Mouse (Mus musculus) liver, postnatal 0 days (tissue): ENCODE measurements around the gene Nepro. TPM values are rescaled to one million over a fixed set of nuclear protein-coding genes. Genes with fewer than 3 reads are reported as not detected.
A peak's percentile ranks its signal among the peaks of the same experiment; 100 is the strongest.

Experiments used
- ATAC-seq: fragments of 200-750 bp; cut with Nextera tagmentation; 2 replicates; pipeline ENCODE4 v1.8.0; 2017; ENCODE audit warnings: mild to moderate bottlenecking, moderate library complexity
- DNase-seq: peaks from one replicate; pipeline ENCODE4 v3.0.0-alpha.2; 2016
- H3K27ac ChIP-seq: fragments of 300-500 bp; sonication (generic); 2 replicates; pipeline ENCODE4 v1.5.1; 2014; ENCODE audit warnings: antibody characterized with exemption, moderate library complexity, mild to moderate bottlenecking, low read depth
- H3K27me3 ChIP-seq: fragments of 300-500 bp; sonication (generic); 2 replicates; pipeline ENCODE4 v1.6.1; 2014; ENCODE audit warnings: low read length, control low read depth, mixed read lengths; ENCODE audit not compliant: insufficient read depth
- H3K36me3 ChIP-seq: fragments of 300-500 bp; sonication (generic); replicated peaks from 2 replicates; pipeline ENCODE4 v1.6.1; 2014; ENCODE audit warnings: mild to moderate bottlenecking, control low read depth, low read length, moderate library complexity, mixed read lengths; ENCODE audit not compliant: insufficient read depth
- H3K4me1 ChIP-seq: fragments of 300-500 bp; sonication (generic); 2 replicates; pipeline ENCODE4 v1.6.1; 2014; ENCODE audit warnings: antibody characterized with exemption, mild to moderate bottlenecking, control low read depth; ENCODE audit not compliant: insufficient read depth
- H3K4me2 ChIP-seq: fragments of 300-500 bp; sonication (generic); 2 replicates; pipeline ENCODE4 v1.6.1; 2014; ENCODE audit warnings: low read depth, mild to moderate bottlenecking, low read length, moderate library complexity, mixed read lengths
- H3K4me3 ChIP-seq: fragments of 300-500 bp; sonication (generic); 2 replicates; pipeline ENCODE4 v1.5.1; 2014; ENCODE audit warnings: low read depth, low read length
- H3K9ac ChIP-seq: fragments of 300-500 bp; sonication (generic); replicated peaks from 2 replicates; pipeline ENCODE4 v1.6.1; 2014; ENCODE audit warnings: mild to moderate bottlenecking, moderate library complexity
- H3K9me3 ChIP-seq: fragments of 300-500 bp; sonication (generic); 2 replicates; pipeline ENCODE4 v1.6.1; 2016; ENCODE audit warnings: mild to moderate bottlenecking, control low read depth, low read length, mixed read lengths
- CTCF ChIP-seq: sonication (generic); IDR thresholded peaks from 2 replicates; pipeline ENCODE4 v1.5.1; 2016; ENCODE audit warnings: antibody characterized with exemption, low read depth
- EP300 ChIP-seq: IDR thresholded peaks from 2 replicates; pipeline ENCODE4 v1.6.1; 2016; ENCODE audit warnings: antibody characterized with exemption, low read depth, mild to moderate bottlenecking
- WGBS: fragments of 180-500 bp; shearing (Covaris S2); extraction: QIAGEN DNeasy Blood & Tissue Kit; methylation state at CpG from one replicate; pipeline ENCODE4 v1.1.7; 2014; ENCODE audit not compliant: insufficient replicate concordance; 5-methylcytosine and 5-hydroxymethylcytosine counted together
- polyA plus RNA-seq: library from polyadenylated mRNA; unstranded; fragments of >200 nt; fragmentation: Nextera tagmentation; extraction: Ambion mirVana; gene quantifications from 2 replicates; pipeline ENCODE4 v1.2.1, GENCODE M21; 2015

Nepro gene
- polyA plus RNA-seq, 1 experiment from 2014 or later, result 2.4 TPM

DNA sequence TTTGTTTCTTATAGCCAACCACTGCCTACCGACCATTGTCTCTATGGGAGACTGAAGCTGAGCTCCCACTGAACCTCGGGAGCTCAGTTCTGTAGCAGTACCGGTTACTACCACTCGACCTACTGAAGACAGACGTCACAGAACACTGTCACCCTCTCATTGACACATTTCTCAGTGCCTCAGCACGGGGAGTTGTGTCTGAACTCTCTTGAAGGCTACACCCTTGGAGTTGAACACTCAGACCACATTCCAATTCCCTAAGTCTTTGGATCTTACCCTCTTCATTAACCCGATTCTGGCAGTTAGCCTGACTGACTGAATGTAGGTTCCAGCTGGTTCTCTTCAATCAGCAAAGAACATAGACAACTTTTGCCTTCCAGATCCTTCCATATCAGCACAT is 4.8 kb upstream of the Nepro start:
- TF ChIP-seq EP300, result no peak
- no peak for TF ChIP-seq CTCF
- Histone ChIP-seq H3K9me3 (no peaks in the 10 kb centered on the region), H3K36me3 (no peaks in the 10 kb centered on the region), H3K27ac (no peak overlapping the region), H3K4me3 (no peak overlapping the region), H3K4me1 (peaks cover 7% of the 10 kb centered on the region), H3K9ac (no peak overlapping the region), H3K27me3 (no peaks in the 10 kb centered on the region), H3K4me2 (no peak overlapping the region)
- ATAC-seq, result no peak
- no peak for DNase-seq
- 74% methylated on average over 7 of the region's 7 CpGs for WGBS

DNA sequence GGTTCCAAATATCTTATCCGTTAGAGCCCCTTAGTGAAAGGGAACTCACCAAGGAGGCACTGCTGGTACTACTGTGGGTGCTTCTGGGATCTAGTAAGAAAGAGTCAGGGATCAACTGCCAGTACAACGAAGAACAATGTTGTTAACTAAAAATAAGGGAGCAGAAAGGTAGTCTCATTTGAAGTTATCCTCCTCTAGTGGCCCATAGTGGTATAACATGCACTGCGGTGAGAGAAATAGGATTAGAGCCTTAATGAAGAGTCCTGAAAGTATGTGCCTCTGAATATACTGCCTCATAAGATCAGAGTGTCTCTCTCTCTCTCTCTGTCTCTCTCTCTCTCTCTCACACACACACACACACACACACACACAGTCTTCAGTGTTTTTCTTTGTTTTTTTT is 3.6 kb upstream of the Nepro start:
- TF ChIP-seq CTCF (peak; percentile 63), EP300 (no peak)
- DNase-seq (no peak), ATAC-seq (no peak)
- H3K27ac ChIP-seq, result no peak overlapping the region
- 79% methylated on average over 3 of the region's 3 CpGs for WGBS
- H3K4me3 ChIP-seq, result no peak overlapping the region
- H3K27me3 ChIP-seq, result no peaks in the 10 kb centered on the region
- no peak overlapping the region for H3K4me2 ChIP-seq
- H3K36me3 ChIP-seq, result no peaks in the 10 kb centered on the region
- H3K9me3 ChIP-seq, result no peaks in the 10 kb centered on the region
- no peak overlapping the region for H3K9ac ChIP-seq
- H3K4me1 ChIP-seq, result peaks cover 12% of the 10 kb centered on the region

DNA sequence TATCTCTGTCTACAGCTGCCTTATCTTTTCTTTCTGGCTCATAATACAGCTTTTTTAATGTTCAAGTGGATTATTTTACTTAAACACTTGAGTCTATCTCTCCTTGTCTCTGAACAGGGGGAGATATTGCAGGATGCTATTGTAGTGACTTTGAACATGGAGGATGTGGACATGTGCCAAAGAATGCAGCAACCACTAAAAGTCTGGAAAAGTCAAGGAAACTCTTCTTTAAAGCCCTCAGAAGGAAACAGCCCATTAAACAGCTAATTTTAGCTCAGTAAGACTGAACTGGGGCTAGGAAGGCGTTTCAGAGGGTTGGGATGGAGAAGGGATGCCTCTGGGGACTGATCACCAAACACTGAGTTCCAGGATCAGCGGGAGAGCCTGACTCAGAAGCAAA is 1.4 kb upstream of the Nepro start:
- no peak overlapping the region for H3K27ac ChIP-seq
- no peak for DNase-seq
- no peak overlapping the region for H3K4me2 ChIP-seq
- H3K4me3 ChIP-seq, result no peak overlapping the region
- H3K9me3 ChIP-seq, result no peaks in the 10 kb centered on the region
- peaks cover 22% of the 10 kb centered on the region for H3K4me1 ChIP-seq
- no peak overlapping the region for H3K9ac ChIP-seq
- no peaks in the 10 kb centered on the region for H3K36me3 ChIP-seq
- TF ChIP-seq EP300, result no peak
- no peak for ATAC-seq
- WGBS, result 79% methylated on average over 2 of the region's 2 CpGs
- no peaks in the 10 kb centered on the region for H3K27me3 ChIP-seq

DNA sequence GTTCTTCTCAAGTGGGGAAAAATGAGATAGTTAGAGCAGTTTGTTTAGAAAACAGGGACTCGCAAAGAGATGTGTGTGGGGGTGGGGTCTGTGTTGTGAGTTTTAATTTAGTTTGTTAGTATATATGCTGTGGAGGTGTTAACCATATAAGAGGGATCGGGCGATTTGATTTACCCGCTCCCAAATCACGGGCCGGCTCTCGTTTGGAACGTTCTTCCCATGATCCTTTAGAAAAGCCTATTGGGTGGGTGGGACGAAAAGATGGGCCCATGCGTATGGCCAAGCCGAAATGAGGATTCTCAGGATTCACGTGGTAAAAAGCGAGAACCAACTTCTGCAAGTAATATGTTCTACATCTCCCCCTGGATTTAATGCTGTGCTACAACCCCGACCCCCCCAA is 746 bp downstream of the Nepro start:
- Histone ChIP-seq H3K9me3 (no peaks in the 10 kb centered on the region), H3K27me3 (no peaks in the 10 kb centered on the region), H3K9ac (peak overlapping the region; percentile 92), H3K4me2 (peak overlapping the region; percentile 96), H3K36me3 (peaks cover 7% of the 10 kb centered on the region), H3K27ac (peak overlapping the region; percentile 91), H3K4me1 (peaks cover 24% of the 10 kb centered on the region), H3K4me3 (peak overlapping the region; percentile 75)
- 0% methylated on average over 14 of the region's 14 CpGs for whole genome bisulfite sequencing
- DNase-seq (peak; percentile 40), ATAC-seq (0 out of 2 replicates have a peak, but pooled peaks have one; percentile 9)
- no peak for TF ChIP-seq CTCF
- no peak for TF ChIP-seq EP300

DNA sequence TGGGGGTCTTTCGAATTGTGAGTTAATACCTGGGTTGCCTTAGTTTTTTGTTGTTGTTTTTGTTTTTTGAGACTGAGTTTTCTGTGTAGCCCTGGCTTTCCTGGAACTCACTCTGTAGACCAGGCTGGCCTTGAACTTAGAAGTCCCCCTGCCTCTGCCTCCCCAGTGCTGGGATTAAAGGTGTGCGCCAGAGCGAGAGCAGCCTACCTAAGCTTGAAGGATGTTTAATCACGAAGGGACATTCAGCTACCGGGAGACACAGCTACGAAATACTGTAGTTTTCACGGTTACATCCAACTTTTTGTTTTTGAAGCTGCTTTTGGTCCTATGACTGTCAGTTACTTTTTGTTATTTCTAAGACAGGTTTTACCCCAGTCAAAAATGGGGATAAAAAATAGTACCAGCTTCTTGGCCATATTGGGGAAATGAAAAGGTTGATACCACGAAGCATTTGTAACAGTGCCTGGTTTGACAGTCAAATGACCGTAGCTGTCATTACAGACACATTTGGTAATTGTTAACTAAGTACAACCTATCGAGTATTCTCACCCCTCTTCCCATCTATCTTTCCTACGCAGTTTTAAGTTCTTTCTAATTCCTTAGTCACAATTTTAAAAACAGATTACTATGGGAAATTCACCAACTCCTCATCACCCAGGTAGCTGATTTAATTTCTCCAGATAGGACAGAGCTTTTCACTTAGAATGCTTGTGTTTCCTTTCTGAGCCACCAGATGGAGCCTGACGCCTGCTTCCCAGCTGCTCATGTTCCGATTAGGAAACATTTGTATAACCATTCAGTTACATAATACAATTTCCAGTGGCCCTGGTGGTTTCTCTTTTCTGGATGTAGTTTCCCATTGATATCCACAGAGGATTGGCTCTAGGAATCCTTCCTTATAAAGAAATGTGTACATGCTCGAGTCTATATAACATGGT is 1.5 kb downstream of the Nepro start:
- Histone ChIP-seq H3K27me3 (no peaks in the 10 kb centered on the region), H3K27ac (peak overlapping the region; percentile 91), H3K4me3 (peak overlapping the region; percentile 75), H3K9ac (peak overlapping the region; percentile 92), H3K4me2 (peak overlapping the region; percentile 96), H3K9me3 (no peaks in the 10 kb centered on the region), H3K36me3 (peaks cover 15% of the 10 kb centered on the region), H3K4me1 (peaks cover 24% of the 10 kb centered on the region)
- TF ChIP-seq EP300, result peak; percentile 59; the same call in 1 of the 2 replicates
- TF ChIP-seq CTCF, result peak; percentile 93
- peak; percentile 71 for DNase-seq
- WGBS, result 28% methylated on average over 14 of the region's 14 CpGs
- ATAC-seq, result no peak

DNA sequence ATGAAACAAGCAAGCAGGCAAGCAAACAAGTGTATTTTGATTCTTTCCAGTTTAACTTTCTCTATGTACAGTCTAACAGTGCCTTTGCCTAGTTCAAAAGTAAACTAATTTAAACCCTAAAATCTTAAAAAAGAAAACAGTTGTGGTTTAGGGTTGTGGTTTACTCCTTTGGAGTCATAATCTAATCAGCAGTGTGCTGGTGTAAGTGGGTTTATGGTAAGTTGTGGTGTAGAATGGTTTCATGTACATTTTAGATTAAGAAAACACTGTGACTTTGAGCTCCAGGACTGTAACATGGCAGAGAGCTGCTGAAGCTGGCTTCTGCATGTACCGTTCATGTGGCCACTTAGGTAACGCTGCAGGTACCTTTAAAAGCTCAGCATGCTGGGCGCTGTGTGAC is 3.4 kb downstream of the Nepro start:
- 63% methylated on average over 3 of the region's 3 CpGs for WGBS
- Histone ChIP-seq H3K4me3 (no peak overlapping the region), H3K27ac (peak overlapping the region; percentile 86), H3K36me3 (peaks cover 31% of the 10 kb centered on the region), H3K9ac (no peak overlapping the region), H3K9me3 (no peaks in the 10 kb centered on the region), H3K4me2 (no peak overlapping the region), H3K27me3 (no peaks in the 10 kb centered on the region), H3K4me1 (peaks cover 24% of the 10 kb centered on the region)
- ATAC-seq, result no peak
- no peak for TF ChIP-seq EP300
- TF ChIP-seq CTCF, result no peak
- no peak for DNase-seq
